Mouse (Mus musculus): ENCODE measurements around the gene Clec18a.
"Not testable (repeated sequence)": the region's sequence is repeated elsewhere in the genome, so short reads cannot be mapped to it uniquely, and the experiment has no call there.

Clec18a gene

DNA sequence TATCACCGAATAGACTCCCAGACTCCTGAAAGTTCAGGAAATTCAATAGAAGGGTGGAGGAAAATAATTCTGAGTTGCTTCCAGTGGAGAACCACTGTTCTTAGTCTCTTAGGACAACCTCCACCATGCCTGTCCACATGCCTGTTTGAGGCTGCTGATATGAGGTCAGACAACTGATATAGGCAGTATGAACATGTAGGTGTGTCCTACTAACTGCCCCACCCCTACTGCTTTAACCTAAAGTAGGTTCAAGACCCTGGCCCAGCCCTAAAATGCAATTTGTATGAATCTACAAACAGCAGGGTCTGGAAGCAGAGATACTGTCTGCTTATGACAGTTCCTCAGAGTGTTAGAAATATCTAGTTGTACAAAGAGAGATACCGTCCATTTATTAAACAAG is 36.6 kb downstream of the Clec18a start:
- peak in 1 of 2 experiments; percentile 19 for DNase-seq

DNA sequence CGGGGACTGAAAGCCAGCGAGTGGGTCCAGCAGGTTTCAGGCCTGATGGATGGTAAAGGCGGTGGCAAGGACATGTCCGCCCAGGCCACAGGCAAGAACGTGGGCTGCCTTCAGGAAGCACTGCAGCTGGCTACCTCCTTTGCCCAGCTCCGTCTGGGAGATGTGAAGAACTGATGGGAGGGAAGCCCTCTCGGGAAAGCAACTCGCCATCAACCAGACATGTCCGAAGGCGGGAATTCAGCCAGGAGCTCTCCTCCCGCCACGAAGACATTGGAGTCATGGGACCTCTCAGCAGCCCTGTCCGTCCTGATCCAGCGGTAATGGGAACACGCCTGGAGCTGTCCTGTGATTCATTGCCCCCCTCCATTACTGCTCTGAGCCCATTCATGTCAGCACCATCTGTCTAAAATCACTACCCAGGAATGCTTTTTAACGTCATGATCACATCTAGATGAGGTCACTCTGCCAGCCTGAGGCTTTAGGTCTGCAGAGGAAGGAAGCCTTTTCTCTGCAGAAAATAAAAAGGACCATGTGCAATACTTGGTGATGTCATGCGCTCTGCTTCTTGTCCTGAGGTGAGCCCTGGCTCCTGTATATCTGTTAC is 37.1 kb downstream of the Clec18a start:
- no peak for DNase-seq

DNA sequence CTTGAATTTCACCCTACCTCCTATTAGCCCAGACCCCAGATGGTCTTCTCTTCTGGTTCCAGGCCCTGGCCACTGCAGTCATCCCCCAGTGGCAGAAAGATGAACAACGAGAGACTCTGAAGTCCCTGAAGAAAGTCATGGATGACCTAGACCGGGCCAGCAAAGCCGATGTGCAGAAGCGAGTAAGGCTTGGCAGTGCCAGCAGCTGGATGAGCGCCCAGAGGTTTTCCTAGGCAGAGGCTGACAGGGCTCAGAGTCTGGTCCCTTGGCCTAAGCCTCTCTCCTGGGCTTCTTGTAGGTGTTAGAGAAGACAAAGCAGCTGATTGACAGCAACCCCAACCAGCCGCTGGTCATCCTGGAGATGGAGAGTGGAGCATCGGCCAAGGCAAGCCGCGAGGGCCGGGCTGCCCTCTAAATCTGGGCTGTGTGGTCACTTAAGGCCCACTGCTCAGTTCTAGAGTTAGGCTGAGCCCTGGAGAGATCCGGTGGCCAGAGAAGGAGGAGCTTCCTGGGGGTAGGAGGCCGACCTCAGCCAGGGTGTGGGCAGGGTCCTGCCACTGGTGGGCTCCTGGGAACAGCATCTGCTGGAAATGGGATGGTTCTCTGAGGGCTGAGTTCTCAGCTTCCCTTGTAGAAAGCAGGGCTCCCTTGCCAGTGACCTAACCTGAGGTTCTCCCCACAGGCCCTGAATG is 38.3 kb downstream of the Clec18a start:
- peak; percentile 50 to 53 for DNase-seq

DNA sequence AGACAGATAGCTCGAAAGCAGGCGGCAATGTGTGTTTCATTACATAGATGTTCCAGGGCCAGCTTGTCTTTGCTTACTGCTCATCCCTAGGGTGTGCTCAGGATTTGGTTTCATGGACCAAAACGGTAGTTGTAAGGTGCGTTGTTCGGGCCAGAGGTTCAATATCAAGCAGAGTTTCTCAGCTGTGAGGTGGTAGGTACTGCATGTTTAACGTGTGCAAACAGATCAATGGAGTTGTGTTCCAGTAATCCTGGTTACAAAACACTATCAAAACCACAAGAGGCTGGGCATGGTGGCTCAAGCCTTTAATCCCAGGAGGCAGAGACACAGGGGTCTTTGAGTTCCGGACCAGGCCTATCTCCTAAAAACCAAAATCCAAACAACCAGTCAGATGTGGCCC is 43.1 kb downstream of the Clec18a start:
- DNase-seq = no peak

DNA sequence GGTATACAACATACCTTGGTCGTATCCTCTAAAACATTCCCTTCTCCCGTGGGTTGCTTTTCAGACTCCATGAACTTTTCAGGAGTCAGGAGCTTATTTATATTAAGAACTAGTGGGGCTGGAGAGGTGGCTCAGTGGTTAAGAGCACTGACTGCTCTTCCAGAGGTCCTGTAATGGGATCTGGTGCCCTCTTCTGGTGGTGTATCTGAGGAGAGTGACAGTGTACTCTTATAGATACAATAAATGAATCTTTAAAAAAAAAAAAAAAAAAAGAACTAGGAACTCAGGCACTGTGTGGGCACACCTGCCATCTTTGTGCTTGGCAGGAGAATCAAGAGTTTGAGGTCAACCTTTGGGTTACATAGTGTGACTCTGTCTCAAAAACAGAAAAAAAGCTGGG is 43.5 kb downstream of the Clec18a start:
- DNase-seq = no peak

DNA sequence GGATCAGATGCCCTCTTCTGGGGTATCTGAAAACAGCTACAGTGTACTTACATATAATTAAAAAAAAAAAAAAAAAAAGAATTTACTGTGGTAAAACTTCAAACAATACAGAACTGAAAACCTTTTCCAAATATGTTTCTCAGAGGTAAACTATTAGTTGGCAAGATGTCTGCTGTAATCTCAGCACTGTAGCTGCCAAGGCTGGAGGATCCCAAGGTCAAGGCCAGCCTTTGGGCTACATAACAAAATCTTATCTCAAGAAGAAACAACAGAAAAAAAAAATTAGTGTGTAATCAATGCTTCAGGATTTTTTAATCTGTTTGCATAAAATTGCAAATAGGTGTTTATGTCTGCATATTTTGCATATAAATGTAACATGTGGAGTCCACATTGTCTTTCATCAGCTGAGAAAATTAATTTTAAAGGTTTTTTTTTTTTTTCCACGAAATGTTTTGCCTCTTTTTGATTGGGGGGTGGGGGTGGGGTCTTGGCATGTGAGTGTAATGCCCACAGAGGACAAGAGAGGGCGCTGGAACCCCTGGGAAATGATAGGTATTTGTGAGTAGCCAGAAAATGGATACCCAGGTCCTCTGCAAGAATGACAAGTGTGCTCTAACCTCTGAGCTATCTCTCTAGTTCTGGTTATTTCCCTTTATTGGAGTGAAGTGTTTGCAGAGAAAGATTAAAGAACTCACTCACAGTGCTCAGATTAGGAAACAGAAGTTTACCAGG is 48.1 kb downstream of the Clec18a start:
- peak in 1 of 2 experiments; percentile 41 for DNase-seq

DNA sequence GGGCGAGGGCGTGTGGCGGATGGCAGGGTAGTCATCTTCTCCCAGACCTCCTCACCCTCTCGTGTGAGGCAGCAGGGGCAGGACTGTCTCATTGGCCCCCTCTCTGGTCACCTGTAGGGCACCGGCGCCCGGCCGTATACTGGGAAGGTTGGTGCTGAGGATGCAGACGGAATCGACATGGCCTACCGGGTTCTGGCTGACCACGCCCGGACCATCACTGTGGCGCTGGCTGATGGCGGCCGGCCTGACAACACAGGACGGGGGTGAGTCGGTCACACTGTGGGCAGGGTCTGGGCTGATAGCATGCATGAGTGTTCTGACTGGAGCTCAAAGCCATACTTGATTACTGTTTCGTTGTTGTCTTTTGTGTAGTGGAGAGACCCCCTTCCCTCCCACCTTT is 49.7 kb downstream of the Clec18a start:
- no peak for DNase-seq

DNA sequence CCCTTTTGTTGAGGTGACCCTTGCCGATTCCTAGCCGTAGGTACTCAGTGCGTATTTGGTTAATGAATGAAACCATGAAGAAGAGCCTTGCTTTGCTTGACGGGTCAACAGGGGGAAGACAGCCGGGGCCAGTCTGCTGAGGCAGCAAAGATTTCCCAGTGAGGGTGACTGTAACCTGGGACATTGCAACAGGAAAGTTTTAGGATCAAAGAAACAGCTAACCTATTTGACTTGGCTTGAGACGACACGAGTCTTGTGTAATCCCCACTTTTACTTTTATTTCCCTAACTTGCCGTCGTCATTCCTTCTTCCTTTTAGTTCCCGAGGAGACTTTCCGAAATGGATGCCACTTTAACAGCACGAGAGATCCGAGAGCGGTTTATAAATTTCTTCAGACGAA is 55.6 kb downstream of the Clec18a start:
- DNase-seq = no peak

- peak; percentile 56 to 57 for DNase-seq
Measured at GRCm38 (mm10) chr8:111034276-111034675, 58.0 kb downstream of the Clec18a start.

DNA sequence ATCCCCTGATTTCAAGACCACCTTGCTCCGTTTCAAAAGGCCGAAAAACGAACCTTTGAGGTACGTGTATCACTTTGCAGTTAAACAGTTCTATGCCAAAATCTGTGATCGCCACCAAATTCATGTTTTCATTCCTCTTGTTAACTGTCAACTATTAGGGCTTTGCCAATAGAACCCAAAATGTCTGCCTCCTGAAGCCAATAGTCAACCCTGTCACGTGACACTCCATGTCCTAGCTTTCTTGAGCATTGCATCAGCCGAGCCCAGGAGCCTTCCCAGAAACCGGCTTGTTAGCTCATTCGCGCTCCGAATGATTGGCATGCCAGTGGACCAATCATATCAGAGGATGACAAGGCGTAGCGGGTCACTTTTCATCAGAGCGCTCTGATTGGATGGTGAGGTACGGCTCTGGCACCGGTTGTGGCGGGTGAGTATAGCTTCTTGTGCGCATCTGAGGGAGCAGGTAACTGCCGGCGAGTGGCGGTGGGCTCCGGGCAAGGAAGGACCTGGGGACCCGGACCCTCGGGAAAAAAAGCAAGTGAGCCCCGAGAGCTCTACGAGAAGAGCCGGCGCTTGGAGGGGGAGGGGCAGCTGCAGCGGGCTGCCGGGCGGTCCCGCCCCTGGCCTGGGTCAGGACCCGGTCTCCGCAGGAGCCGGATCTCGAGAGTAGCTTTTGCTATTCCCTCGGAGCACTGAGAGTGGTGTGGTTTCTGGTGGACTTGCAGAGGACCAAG is 58.6 kb downstream of the Clec18a start:
- peak; percentile 98 to 99 for DNase-seq

- DNase-seq = no peak
Measured at GRCm38 (mm10) chr8:111032916-111033315, 59.3 kb downstream of the Clec18a start, which contains the start of gene Aars. Gene Aars (plus strand): TSS chr8:111033144.

DNA sequence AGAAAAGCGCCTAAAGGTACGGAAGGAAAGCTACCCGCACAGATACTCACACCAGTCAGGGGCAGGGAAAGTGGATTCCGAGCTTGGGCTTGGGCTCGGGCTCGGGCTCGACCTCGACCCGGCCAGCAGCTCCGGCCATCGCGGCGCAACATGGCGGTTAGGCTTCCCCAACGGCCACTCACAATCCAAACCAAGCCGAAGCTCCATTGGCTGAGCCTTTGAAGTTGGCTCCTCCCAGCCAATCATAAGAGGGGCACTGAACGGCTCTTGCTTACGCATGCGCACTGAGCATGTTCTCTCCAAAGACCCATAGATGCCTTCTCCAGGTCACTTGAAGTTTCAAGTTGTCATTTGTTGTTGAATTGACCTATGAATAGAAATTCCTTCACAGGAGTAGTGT is 60.7 kb downstream of the Clec18a start, which contains the start of gene Ddx19b:
TSS of gene Ddx19b (minus strand) at position 180 of the 400 bp plus-strand sequence.
- DNase-seq = no peak

GRCm38 (mm10) chr8:111030045-111030444 is 62.2 kb downstream of the Clec18a start:
- no peak for DNase-seq

- no peak for DNase-seq
Measured at GRCm38 (mm10) chr8:111029589-111029988, 62.6 kb downstream of the Clec18a start.

DNA sequence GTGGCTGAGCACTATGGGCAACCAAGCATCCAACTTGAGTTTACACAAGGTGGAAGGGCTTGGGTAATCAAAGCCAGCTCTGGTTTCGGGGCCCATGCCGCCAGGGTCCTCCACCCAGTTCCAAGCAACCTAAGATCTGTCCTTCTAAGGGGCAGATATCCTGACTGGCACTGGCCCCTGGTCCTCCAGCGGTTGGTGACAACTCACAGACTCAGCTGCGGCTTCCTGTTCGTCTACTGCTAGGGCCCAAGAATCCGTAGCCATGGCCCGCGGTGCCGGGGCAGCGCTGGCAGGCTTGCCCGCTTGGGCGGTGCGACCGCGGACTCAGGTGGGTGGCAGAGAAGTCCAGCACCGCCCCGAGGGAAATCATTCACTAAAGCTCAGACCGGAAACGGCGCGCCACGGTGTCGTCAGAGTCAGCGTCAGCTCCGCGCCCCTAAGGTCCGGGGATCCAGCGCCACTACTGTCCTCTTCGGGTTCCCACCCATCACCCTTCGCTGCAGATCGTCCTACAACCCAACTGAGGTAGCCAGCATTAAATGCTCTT is 64.8 kb downstream of the Clec18a start:
- DNase-seq = peak; percentile 93

DNA sequence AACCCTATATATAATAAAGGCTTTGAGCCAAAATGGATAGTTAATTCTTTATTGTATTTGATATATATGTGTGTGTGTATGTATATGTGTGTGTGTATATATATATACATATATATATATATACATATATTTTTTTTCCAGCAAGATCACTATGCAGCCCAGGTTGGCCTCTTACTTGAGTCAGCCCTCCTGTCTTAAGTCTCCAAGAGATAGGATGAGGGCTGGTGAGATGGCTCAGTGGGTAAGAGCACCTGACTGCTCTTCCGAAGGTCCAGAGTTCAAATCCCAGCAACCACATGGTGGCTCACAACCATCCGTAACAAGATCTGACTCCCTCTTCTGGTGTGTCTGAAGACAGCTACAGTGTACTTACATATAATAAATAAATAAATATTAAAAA is 65.6 kb downstream of the Clec18a start:
- not testable (repeated sequence) for DNase-seq

- DNase-seq = not testable (repeated sequence)
Measured at GRCm38 (mm10) chr8:111010230-111010991, 81.8 kb downstream of the Clec18a start.

Measured in cerebellum, postnatal 10 days (tissue).